Mouse (Mus musculus) lung, postnatal 0 days (tissue): ENCODE data around the gene Eif3a. TPM values are rescaled to one million over a fixed set of nuclear protein-coding genes. Genes with fewer than 3 reads are reported as not detected.

Experiments used
- ATAC-seq: fragments of 200-750 bp; cut with Nextera tagmentation; 2 replicates; pipeline ENCODE4 v1.8.0; 2017; ENCODE audit warnings: moderate library complexity
- DNase-seq: peaks from one replicate; pipeline ENCODE4 v3.0.0-alpha.2; 2016; ENCODE audit warnings: low spot score
- H3K27ac ChIP-seq: fragments of 300-500 bp; sonication (generic); 2 replicates; pipeline ENCODE4 v1.5.1; 2014; ENCODE audit warnings: antibody characterized with exemption, mild to moderate bottlenecking, low read length, mixed read lengths
- H3K27me3 ChIP-seq: fragments of 300-500 bp; sonication (generic); replicated peaks from 2 replicates; pipeline ENCODE4 v1.6.1; 2014; ENCODE audit warnings: low read length, mixed read lengths; ENCODE audit not compliant: insufficient read depth
- H3K36me3 ChIP-seq: fragments of 300-500 bp; sonication (generic); 2 replicates; pipeline ENCODE4 v1.6.1; 2014; ENCODE audit warnings: low read length, mixed read lengths; ENCODE audit not compliant: insufficient read depth
- H3K4me1 ChIP-seq: fragments of 300-500 bp; sonication (generic); 2 replicates; pipeline ENCODE4 v1.6.1; 2014; ENCODE audit warnings: antibody characterized with exemption, low read depth, low read length, mixed read lengths; ENCODE audit not compliant: insufficient read depth
- H3K4me2 ChIP-seq: fragments of 300-500 bp; sonication (generic); replicated peaks from 2 replicates; pipeline ENCODE4 v1.6.1; 2014; ENCODE audit warnings: low read depth, mild to moderate bottlenecking, low read length, moderate library complexity, mixed read lengths
- H3K4me3 ChIP-seq: fragments of 300-500 bp; sonication (generic); 2 replicates; pipeline ENCODE4 v1.5.1; 2014; ENCODE audit warnings: low read depth, low read length
- H3K9ac ChIP-seq: fragments of 300-500 bp; sonication (generic); replicated peaks from 2 replicates; pipeline ENCODE4 v1.6.1; 2014; ENCODE audit warnings: low read depth, mild to moderate bottlenecking
- H3K9me3 ChIP-seq: fragments of 300-500 bp; sonication (generic); 2 replicates; pipeline ENCODE4 v1.6.1; 2016; ENCODE audit warnings: low read length, mixed read lengths
- CTCF ChIP-seq: IDR thresholded peaks from 2 replicates; pipeline ENCODE4 v1.5.1; 2016; ENCODE audit warnings: antibody characterized with exemption, mild to moderate bottlenecking
- EP300 ChIP-seq: IDR thresholded peaks from 2 replicates; pipeline ENCODE4 v1.6.1; 2016; ENCODE audit warnings: antibody characterized with exemption, mild to moderate bottlenecking, control low read depth
- WGBS: fragments of 180-500 bp; shearing (Covaris S2); extraction: QIAGEN DNeasy Blood & Tissue Kit; methylation state at CpG from one replicate; pipeline ENCODE4 v1.1.7; 2014; 5-methylcytosine and 5-hydroxymethylcytosine counted together
- microRNA-seq: library from miRNA; unstranded; fragments of <30 nt; microRNA quantifications from one replicate; pipeline ENCODE4, GENCODE M21; 2016
- polyA plus RNA-seq: library from polyadenylated mRNA; unstranded; fragments of >200 nt; fragmentation: Nextera tagmentation; extraction: Ambion mirVana; gene quantifications from 2 replicates; pipeline ENCODE4 v1.2.1, GENCODE M21; 2015

Gene Eif3a
- polyA plus RNA-seq, 1 experiment from 2014 or later: 67.1 TPM

DNA sequence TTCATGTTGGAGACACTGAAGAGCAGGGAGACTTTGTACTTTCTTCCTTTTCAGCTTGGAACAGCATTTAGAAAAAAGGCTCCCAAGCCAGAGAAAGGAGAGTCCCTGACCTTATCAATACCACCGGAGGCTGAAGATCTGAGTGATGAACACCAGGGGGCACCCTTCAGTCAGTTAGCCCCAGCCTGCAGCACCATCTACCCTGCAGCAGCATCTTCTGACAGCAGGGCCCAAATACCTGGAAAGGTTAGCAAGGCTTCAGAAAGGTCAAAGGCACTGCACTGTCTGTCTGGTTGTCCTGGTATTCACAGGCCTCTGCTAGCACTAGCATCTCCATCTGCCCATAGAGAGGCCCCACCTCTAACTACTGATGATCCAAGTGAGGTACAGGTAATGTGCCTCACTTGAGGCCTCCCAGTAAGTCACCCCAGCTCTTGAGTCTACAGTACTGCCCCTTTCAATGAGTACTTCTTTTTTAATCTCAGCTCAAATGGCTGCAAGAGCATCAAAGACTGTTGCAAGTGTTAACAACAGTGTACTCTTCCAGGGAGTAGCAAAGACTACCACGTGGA lies 60.1 kb downstream of the Eif3a start:
- DNase-seq: peak; percentile 51
- Histone ChIP-seq H3K4me1 (no peaks in the 10 kb centered on the region), H3K36me3 (no peaks in the 10 kb centered on the region), H3K9ac (no peak overlapping the region), H3K9me3 (no peaks in the 10 kb centered on the region), H3K4me2 (no peak overlapping the region), H3K4me3 (no peak overlapping the region), H3K27ac (no peak overlapping the region), H3K27me3 (no peaks in the 10 kb centered on the region)
- ATAC-seq: no peak
- TF ChIP-seq EP300 (no peak), CTCF (peak; percentile 74)
- 38% methylated on average over 2 of the region's 2 CpGs for WGBS

DNA sequence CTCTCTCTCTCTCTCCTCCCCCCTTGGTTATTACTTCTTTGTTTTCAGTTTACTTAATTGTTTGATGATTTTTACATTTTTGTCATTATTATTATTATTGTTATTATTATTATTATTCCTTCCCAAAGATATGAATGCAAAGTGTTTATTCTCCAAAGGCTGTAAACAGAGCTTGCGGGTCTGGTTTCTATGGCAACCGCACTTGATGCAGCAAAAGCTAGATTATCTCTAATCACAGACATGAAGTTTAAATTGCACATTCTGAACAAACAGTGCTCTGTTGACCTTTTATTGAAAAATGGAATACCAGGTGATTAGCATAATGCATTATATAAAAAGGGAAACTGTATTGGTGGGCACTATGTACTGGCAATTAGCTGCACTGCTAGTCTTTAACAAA lies 74.1 kb downstream of the Eif3a start:
- TF ChIP-seq CTCF (no peak), EP300 (no peak)
- WGBS: 91% methylated on average over 2 of the region's 2 CpGs
- no peaks in the 10 kb centered on the region for H3K36me3 ChIP-seq
- H3K9ac ChIP-seq: no peak overlapping the region
- H3K27ac ChIP-seq: no peak overlapping the region
- no peaks in the 10 kb centered on the region for H3K4me1 ChIP-seq
- no peak overlapping the region for H3K4me3 ChIP-seq
- no peak for DNase-seq
- no peak overlapping the region for H3K4me2 ChIP-seq
- ATAC-seq: no peak
- H3K9me3 ChIP-seq: no peaks in the 10 kb centered on the region
- no peaks in the 10 kb centered on the region for H3K27me3 ChIP-seq

GRCm38 (mm10) chr19:60712577-60712976 lies 77.9 kb downstream of the Eif3a start:
- Histone ChIP-seq H3K4me1 (no peaks in the 10 kb centered on the region), H3K27ac (no peak overlapping the region), H3K36me3 (no peaks in the 10 kb centered on the region), H3K27me3 (no peaks in the 10 kb centered on the region), H3K4me3 (no peak overlapping the region), H3K4me2 (no peak overlapping the region), H3K9me3 (no peaks in the 10 kb centered on the region), H3K9ac (no peak overlapping the region)
- TF ChIP-seq CTCF (no peak), EP300 (no peak)
- DNase-seq (no peak), ATAC-seq (no peak)
- 87% methylated on average over 2 of the region's 2 CpGs for WGBS

Small RNA genes within 50 kb of the gene (microRNA-seq; reads per million reads assigned to microRNA genes)
- not detected for gene mmu-mir-3084-1

Other genes with a start within 250 kb of the Eif3a start
- gene Cacul1, start 209.6 kb downstream of the Eif3a start, polyA plus RNA-seq: 12.0 and 12.5 TPM in 2 replicates
- gene Nanos1, start 34.7 kb downstream of the Eif3a start, polyA plus RNA-seq: 0.55 and 0.64 TPM in 2 replicates
- 22.4 and 23.4 TPM in 2 replicates for gene Fam45a, start 20.9 kb upstream of the Eif3a start, polyA plus RNA-seq
- 3.7 and 4.4 TPM in 2 replicates for gene Sfxn4, start 70.8 kb upstream of the Eif3a start, polyA plus RNA-seq
- 103 and 105 TPM in 2 replicates for gene Prdx3, start 83.9 kb upstream of the Eif3a start, polyA plus RNA-seq
- gene Grk5, start 99.1 kb upstream of the Eif3a start, polyA plus RNA-seq: 7.2 and 9.1 TPM in 2 replicates